Mouse (Mus musculus) intestine, postnatal 0 days (tissue): Measurements from ENCODE around the gene Olfr575. TPM values are rescaled to one million over a fixed set of nuclear protein-coding genes. Genes with fewer than 3 reads are reported as not detected.

Experiments
- ATAC-seq: fragments of 200-750 bp; cut with Nextera tagmentation; 2 replicates; pipeline ENCODE4 v1.8.0; 2017; ENCODE audit warnings: mild to moderate bottlenecking, moderate TSS enrichment, moderate library complexity
- H3K27ac ChIP-seq: fragments of 300-500 bp; sonication (generic); 2 replicates; pipeline ENCODE4 v1.5.1; 2014; ENCODE audit warnings: mild to moderate bottlenecking, low read depth, low read length, moderate library complexity
- H3K27me3 ChIP-seq: fragments of 300-500 bp; sonication (generic); replicated peaks from 2 replicates; pipeline ENCODE4 v1.6.1; 2014; ENCODE audit warnings: low read length, mixed read lengths; ENCODE audit not compliant: control insufficient read depth, insufficient read depth
- H3K36me3 ChIP-seq: fragments of 300-500 bp; sonication (generic); 2 replicates; pipeline ENCODE4 v1.6.1; 2014; ENCODE audit warnings: mild to moderate bottlenecking, moderate library complexity; ENCODE audit not compliant: control insufficient read depth, insufficient read depth
- H3K4me1 ChIP-seq: fragments of 300-500 bp; sonication (generic); replicated peaks from 2 replicates; pipeline ENCODE4 v1.6.1; 2014; ENCODE audit warnings: antibody characterized with exemption, low read length, mixed read lengths; ENCODE audit not compliant: control insufficient read depth, insufficient read depth
- H3K4me2 ChIP-seq: fragments of 300-500 bp; sonication (generic); replicated peaks from 2 replicates; pipeline ENCODE4 v1.6.1; 2014; ENCODE audit warnings: low read depth, mild to moderate bottlenecking, moderate library complexity
- H3K4me3 ChIP-seq: fragments of 300-500 bp; sonication (generic); 2 replicates; pipeline ENCODE4 v1.5.1; 2014; ENCODE audit warnings: low read depth, low read length
- H3K9ac ChIP-seq: fragments of 300-500 bp; sonication (generic); 2 replicates; pipeline ENCODE4 v1.6.1; 2014; ENCODE audit warnings: mild to moderate bottlenecking, low read depth, low read length
- H3K9me3 ChIP-seq: fragments of 300-500 bp; sonication (generic); 2 replicates; pipeline ENCODE4 v1.6.1; 2016; ENCODE audit warnings: mixed run types; ENCODE audit not compliant: control insufficient read depth
- CTCF ChIP-seq: sonication (generic); IDR thresholded peaks from 2 replicates; pipeline ENCODE4 v1.5.1; 2016; ENCODE audit warnings: low read depth, mild to moderate bottlenecking, control low read depth, antibody characterized with exemption, moderate library complexity
- WGBS: fragments of 180-500 bp; shearing (Covaris S2); extraction: QIAGEN DNeasy Blood & Tissue Kit; methylation state at CpG from one replicate; pipeline ENCODE4 v1.1.7; 2014; 5-methylcytosine and 5-hydroxymethylcytosine counted together
- polyA plus RNA-seq: library from polyadenylated mRNA; unstranded; fragments of >200 nt; fragmentation: Nextera tagmentation; extraction: Ambion mirVana; gene quantifications from 2 replicates; pipeline ENCODE4 v1.2.1, GENCODE M21; 2015

Olfr575 gene
- polyA plus RNA-seq = not detected in 2 replicates

DNA sequence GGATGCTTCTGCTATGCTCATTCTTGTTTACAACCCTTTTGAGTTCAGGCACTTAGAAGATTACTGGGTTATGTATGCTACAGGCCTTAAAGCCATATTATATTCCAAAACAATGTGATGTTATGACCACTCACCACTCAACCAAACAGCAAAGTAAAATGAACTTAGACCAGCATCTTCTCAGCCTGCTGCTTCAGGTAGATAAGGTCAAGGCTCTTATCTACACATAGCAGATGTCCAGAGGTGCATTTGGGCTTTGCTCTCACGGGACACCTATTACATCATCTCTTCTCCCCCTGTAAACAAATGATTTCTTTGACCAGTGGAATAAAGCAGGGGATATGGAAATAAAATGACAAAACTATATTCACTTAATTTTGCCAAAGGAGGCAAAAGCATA is at the start of gene Olfr575:
TSS of gene Olfr575 (minus strand) at position 183 of the 400 bp plus-strand sequence.
- no peak within 1 kb of the TSS for H3K9ac ChIP-seq
- H3K4me2 ChIP-seq = no peak within 1 kb of the TSS
- TF ChIP-seq CTCF = no peak
- H3K27me3 ChIP-seq = no peaks in the 10 kb centered on the region
- ATAC-seq = no peak
- H3K27ac ChIP-seq = no peak within 1 kb of the TSS
- 47% methylated on average over 1 of the region's 1 CpGs for WGBS
- no peaks in the 10 kb centered on the region for H3K36me3 ChIP-seq
- no peaks in the 10 kb centered on the region for H3K4me1 ChIP-seq
- no peaks in the 10 kb centered on the region for H3K9me3 ChIP-seq
- no peak within 1 kb of the TSS for H3K4me3 ChIP-seq

DNA sequence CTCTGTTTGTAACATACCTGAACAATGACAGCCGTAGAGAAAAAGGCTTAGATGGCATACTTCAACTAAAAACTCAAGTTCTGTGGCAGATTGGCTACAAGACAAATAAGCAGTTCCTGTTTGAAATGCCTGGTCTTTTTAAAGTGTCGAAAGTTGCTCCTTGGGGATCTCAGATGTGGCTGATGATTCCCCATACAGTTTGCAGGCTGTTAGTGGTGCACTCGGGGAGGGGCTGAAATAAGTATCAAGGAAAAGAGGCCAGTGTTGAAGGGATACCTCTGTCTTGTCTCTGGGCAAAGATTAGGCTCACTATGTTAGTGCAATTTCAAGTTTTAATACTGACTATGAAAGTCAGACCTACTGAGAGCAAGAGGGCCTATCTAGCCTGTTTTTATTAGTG is 30.6 kb upstream of the Olfr575 start, which contains the start of gene Olfr578:
TSS of gene Olfr578 (minus strand) at position 101 of the 400 bp plus-strand sequence.
- no peak for TF ChIP-seq CTCF
- Histone ChIP-seq H3K4me1 (no peaks in the 10 kb centered on the region), H3K36me3 (no peaks in the 10 kb centered on the region), H3K27ac (no peak within 1 kb of the TSS), H3K4me3 (no peak within 1 kb of the TSS), H3K27me3 (no peaks in the 10 kb centered on the region), H3K9me3 (no peaks in the 10 kb centered on the region), H3K9ac (no peak within 1 kb of the TSS), H3K4me2 (no peak within 1 kb of the TSS)
- no peak for ATAC-seq
- WGBS = 68% methylated on average over 3 of the region's 3 CpGs

DNA sequence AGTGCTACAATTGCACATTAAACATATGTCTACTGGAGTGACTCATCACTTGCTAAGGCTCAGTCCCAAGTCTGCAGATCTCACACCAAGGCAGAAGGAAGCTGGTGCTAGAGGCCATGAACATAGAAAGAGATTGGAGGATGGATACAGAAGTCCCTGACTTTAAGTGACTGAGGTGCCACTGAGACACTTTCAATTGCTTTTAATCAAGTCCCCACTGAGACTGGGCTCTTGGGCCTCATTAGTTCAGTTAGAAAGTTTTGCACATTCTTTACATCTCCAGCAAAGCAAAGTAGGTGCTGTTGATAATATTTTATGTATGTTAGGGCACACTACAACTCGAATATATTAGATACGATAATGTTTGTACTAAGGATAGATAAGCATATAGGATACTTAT is 17.3 kb upstream of the Olfr575 start, which contains the start of gene Olfr577:
TSS of gene Olfr577 (minus strand) at position 101 of the 400 bp plus-strand sequence.
- ATAC-seq = no peak
- 85% methylated on average over 2 of the region's 2 CpGs for WGBS
- H3K4me3 ChIP-seq = no peak within 1 kb of the TSS
- no peak within 1 kb of the TSS for H3K4me2 ChIP-seq
- H3K9me3 ChIP-seq = no peaks in the 10 kb centered on the region
- no peak within 1 kb of the TSS for H3K9ac ChIP-seq
- no peaks in the 10 kb centered on the region for H3K4me1 ChIP-seq
- no peaks in the 10 kb centered on the region for H3K27me3 ChIP-seq
- no peaks in the 10 kb centered on the region for H3K36me3 ChIP-seq
- no peak within 1 kb of the TSS for H3K27ac ChIP-seq
- no peak for TF ChIP-seq CTCF

DNA sequence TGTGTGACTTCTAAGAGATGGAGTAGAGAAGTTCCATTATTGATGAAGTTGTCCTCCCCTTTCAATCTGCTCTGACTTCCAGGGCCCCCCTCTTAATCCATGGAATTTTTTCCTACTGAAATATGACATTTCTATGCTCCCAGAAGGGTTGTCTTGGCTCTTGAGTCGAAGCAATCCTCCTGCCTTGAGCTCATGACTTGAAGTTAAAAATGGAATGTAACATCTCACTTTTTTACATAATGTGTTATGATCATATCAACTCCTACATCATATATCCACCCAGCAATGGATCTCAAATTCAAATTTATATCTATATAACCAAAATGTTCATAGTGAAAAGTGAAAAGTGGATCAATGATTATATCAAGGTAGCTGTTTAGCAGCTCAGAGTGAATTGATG is 15.8 kb upstream of the Olfr575 start:
- no peak for TF ChIP-seq CTCF
- no peak overlapping the region for H3K27ac ChIP-seq
- no peaks in the 10 kb centered on the region for H3K9me3 ChIP-seq
- H3K36me3 ChIP-seq = no peaks in the 10 kb centered on the region
- no peak for ATAC-seq
- WGBS = 42% methylated on average over 1 of the region's 1 CpGs
- no peaks in the 10 kb centered on the region for H3K27me3 ChIP-seq
- no peak overlapping the region for H3K4me3 ChIP-seq
- no peak overlapping the region for H3K9ac ChIP-seq
- no peak overlapping the region for H3K4me2 ChIP-seq
- H3K4me1 ChIP-seq = no peaks in the 10 kb centered on the region

DNA sequence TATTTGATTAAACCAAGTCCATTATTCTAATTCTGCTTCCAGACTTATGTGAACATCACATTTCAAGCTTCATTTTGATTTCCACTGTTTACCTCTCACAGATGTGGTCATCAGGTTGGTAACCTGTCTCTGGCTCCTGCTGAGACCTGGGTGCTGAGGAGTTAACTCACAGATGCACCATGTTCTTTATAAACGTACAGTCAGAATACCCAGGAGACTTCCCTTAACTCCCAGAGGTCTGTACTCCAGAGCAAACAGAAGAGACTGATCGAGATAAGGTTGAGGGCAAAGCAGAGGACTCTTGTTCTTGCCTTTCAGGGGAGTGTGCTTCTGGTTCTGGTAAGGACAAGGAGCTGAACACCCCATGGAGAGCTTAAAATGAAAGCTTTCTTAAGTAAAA is 3.8 kb upstream of the Olfr575 start, which contains the start of gene Olfr576:
TSS of gene Olfr576 (plus strand) at position 301 of the 400 bp plus-strand sequence.
- H3K4me2 ChIP-seq = no peak within 1 kb of the TSS
- no peak within 1 kb of the TSS for H3K27ac ChIP-seq

DNA sequence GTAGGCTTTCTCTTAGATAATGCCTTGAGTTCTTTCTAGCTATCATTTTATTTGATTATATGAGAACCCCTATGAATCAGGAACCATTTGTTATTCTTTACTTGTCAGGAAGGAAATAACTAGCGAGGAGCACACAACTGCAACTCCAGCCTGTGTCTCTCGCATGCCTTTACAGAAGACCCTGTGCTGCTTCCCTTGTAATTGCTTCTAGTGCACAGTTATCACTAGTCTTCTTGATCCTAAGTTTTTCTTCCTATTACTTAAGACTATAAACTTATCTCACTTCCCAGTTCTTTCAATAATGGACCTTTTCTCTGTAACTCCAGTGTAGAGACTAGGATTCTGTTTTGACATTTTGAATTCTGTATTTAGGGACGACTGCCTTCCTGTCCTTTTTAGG is 438 bp downstream of the Olfr575 start:
- 69% methylated on average over 3 of the region's 3 CpGs for WGBS

More for the DNA sequence above, 3.8 kb upstream of the Olfr575 start, which contains the start of gene Olfr576:
- TF ChIP-seq CTCF = no peak
- Histone ChIP-seq H3K9me3 (no peaks in the 10 kb centered on the region), H3K36me3 (no peaks in the 10 kb centered on the region), H3K9ac (no peak within 1 kb of the TSS), H3K27me3 (no peaks in the 10 kb centered on the region), H3K4me3 (no peak within 1 kb of the TSS), H3K4me1 (no peaks in the 10 kb centered on the region)
- 6% methylated on average over 2 of the region's 2 CpGs for WGBS
- ATAC-seq = no peak

More for the DNA sequence above, 438 bp downstream of the Olfr575 start:
- TF ChIP-seq CTCF = no peak
- no peak for ATAC-seq
- no peaks in the 10 kb centered on the region for H3K4me1 ChIP-seq
- no peak overlapping the region for H3K9ac ChIP-seq
- H3K27me3 ChIP-seq = no peaks in the 10 kb centered on the region
- H3K4me3 ChIP-seq = no peak overlapping the region
- no peaks in the 10 kb centered on the region for H3K36me3 ChIP-seq
- no peaks in the 10 kb centered on the region for H3K9me3 ChIP-seq
- no peak overlapping the region for H3K4me2 ChIP-seq
- no peak overlapping the region for H3K27ac ChIP-seq
